Mouse (Mus musculus) G1E-ER4 (cell line): Measurements from ENCODE around the gene Bag3. TPM values are rescaled to one million over a fixed set of nuclear protein-coding genes. Genes with fewer than 3 reads are reported as not detected.
A peak's percentile ranks its signal among the peaks of the same experiment; 100 is the strongest.

Source experiments
- GATA1 ChIP-seq: IDR thresholded peaks from one replicate; pipeline ENCODE4 v1.8.0; 2012; ENCODE audit warnings: low read length, inconsistent platforms
- polyA plus RNA-seq: library from polyadenylated mRNA; stranded (reverse); fragments of >175 nt; gene quantifications from 2 replicates; pipeline ENCODE4 v1.2.3, GENCODE M21; 2012

Bag3 gene
- polyA plus RNA-seq, 1 experiment, result 132 TPM

GRCm38 (mm10) chr7:128578199-128578945 lies 55.0 kb downstream of the Bag3 start:
- no peak for TF ChIP-seq GATA1

- peak; percentile 62 for TF ChIP-seq GATA1
These were observed 56.0 kb downstream of the Bag3 start for GRCm38 (mm10) chr7:128579381-128579780.

GRCm38 (mm10) chr7:128580318-128580717 lies 56.9 kb downstream of the Bag3 start:
- no peak for TF ChIP-seq GATA1

- no peak for TF ChIP-seq GATA1
These were observed 58.6 kb downstream of the Bag3 start for GRCm38 (mm10) chr7:128581864-128582484.

- TF ChIP-seq GATA1, result no peak
These were observed 60.0 kb downstream of the Bag3 start for GRCm38 (mm10) chr7:128583213-128583948.

GRCm38 (mm10) chr7:128587334-128587933 lies 64.0 kb downstream of the Bag3 start:
- no peak for TF ChIP-seq GATA1

GRCm38 (mm10) chr7:128591345-128592084 lies 68.1 kb downstream of the Bag3 start:
- TF ChIP-seq GATA1, result no peak

GRCm38 (mm10) chr7:128592118-128592935 lies 68.9 kb downstream of the Bag3 start:
- TF ChIP-seq GATA1, result no peak

GRCm38 (mm10) chr7:128592936-128593241 lies 69.5 kb downstream of the Bag3 start:
- TF ChIP-seq GATA1, result no peak

- TF ChIP-seq GATA1, result no peak
These were observed 72.9 kb downstream of the Bag3 start for GRCm38 (mm10) chr7:128596274-128596673.

Other genes with a start within 250 kb of the Bag3 start
- 39.8 and 40.9 TPM in 2 replicates for gene BC017158, start 225.4 kb upstream of the Bag3 start, polyA plus RNA-seq
- 91.5 and 99.0 TPM in 2 replicates for gene Rgs10, start 104.9 kb upstream of the Bag3 start, polyA plus RNA-seq
- gene Tial1, start 61.9 kb upstream of the Bag3 start, polyA plus RNA-seq, result 63.0 and 80.8 TPM in 2 replicates
- 7.7 and 7.9 TPM in 2 replicates for gene Inpp5f, start 87.7 kb downstream of the Bag3 start, polyA plus RNA-seq
- 17.5 and 29.2 TPM in 2 replicates for gene Mcmbp, start 216.9 kb downstream of the Bag3 start, polyA plus RNA-seq
- gene Sec23ip, start 221.3 kb downstream of the Bag3 start, polyA plus RNA-seq, result 13.2 and 17.0 TPM in 2 replicates